Mouse (Mus musculus): ENCODE results near the gene Gabrd. TPM values are rescaled to one million over a fixed set of nuclear protein-coding genes. Genes with fewer than 3 reads are reported as not detected.
A peak's percentile ranks its signal among the peaks of the same experiment; 100 is the strongest.

The Gabrd gene
- polyA plus RNA-seq (2014; fragmentation: Nextera tagmentation; extraction: Ambion mirVana): not detected in 2 replicates

- H3K9ac ChIP-seq (ENCODE audit: low read length): no peak within 1 kb of the TSS
- H3K36me3 ChIP-seq (ENCODE audit: control insufficient read depth, insufficient read depth, low read length): no peaks in the 10 kb centered on the region
- peak; percentile 61 for DNase-seq (ENCODE audit: low spot score)
- H3K27me3 ChIP-seq (ENCODE audit: control insufficient read depth, insufficient read depth, low read length): peaks cover 36% of the 10 kb centered on the region
- H3K4me2 ChIP-seq (ENCODE audit: low read depth): peak within 1 kb of the TSS; percentile 54
- 1% methylated on average over 55 of the region's 57 CpGs for WGBS
- H3K4me1 ChIP-seq (ENCODE audit: control insufficient read depth, insufficient read depth, low read length): no peaks in the 10 kb centered on the region
- H3K4me3 ChIP-seq (ENCODE audit: low read depth, low read length): peak within 1 kb of the TSS; percentile 24
- H3K27ac ChIP-seq (ENCODE audit: low read depth, low read length): no peak within 1 kb of the TSS
- H3K9me3 ChIP-seq (ENCODE audit: control insufficient read depth, low read length): no peaks in the 10 kb centered on the region
- no peak for ATAC-seq (ENCODE audit: insufficient read depth, low FRiP score, low TSS enrichment)
These were observed at the start of gene Gabrd for GRCm38 (mm10) chr4:155397511-155398221. Gene Gabrd (minus strand): TSS chr4:155398112.

GRCm38 (mm10) chr4:155442808-155443207 lies 44.9 kb upstream of the Gabrd start:
- no peak for ATAC-seq (ENCODE audit: insufficient read depth, low FRiP score, low TSS enrichment)
- Histone ChIP-seq H3K4me3 (ENCODE audit: low read depth, low read length) (no peak overlapping the region), H3K27ac (ENCODE audit: low read depth, low read length) (no peak overlapping the region), H3K36me3 (ENCODE audit: control insufficient read depth, insufficient read depth, low read length) (no peaks in the 10 kb centered on the region), H3K4me1 (ENCODE audit: control insufficient read depth, insufficient read depth, low read length) (no peaks in the 10 kb centered on the region), H3K27me3 (ENCODE audit: control insufficient read depth, insufficient read depth, low read length) (no peaks in the 10 kb centered on the region), H3K9me3 (ENCODE audit: control insufficient read depth, low read length) (no peaks in the 10 kb centered on the region), H3K4me2 (ENCODE audit: low read depth) (no peak overlapping the region), H3K9ac (ENCODE audit: low read length) (no peak overlapping the region)
- no peak for DNase-seq (ENCODE audit: low spot score)
- WGBS: 73% methylated on average over 3 of the region's 3 CpGs

- Histone ChIP-seq H3K9ac (ENCODE audit: low read length) (no peak overlapping the region), H3K36me3 (ENCODE audit: control insufficient read depth, insufficient read depth, low read length) (no peaks in the 10 kb centered on the region), H3K27me3 (ENCODE audit: control insufficient read depth, insufficient read depth, low read length) (no peaks in the 10 kb centered on the region), H3K9me3 (ENCODE audit: control insufficient read depth, low read length) (no peaks in the 10 kb centered on the region), H3K27ac (ENCODE audit: low read depth, low read length) (no peak overlapping the region), H3K4me1 (ENCODE audit: control insufficient read depth, insufficient read depth, low read length) (no peaks in the 10 kb centered on the region), H3K4me3 (ENCODE audit: low read depth, low read length) (no peak overlapping the region), H3K4me2 (ENCODE audit: low read depth) (no peak overlapping the region)
- 86% methylated on average over 5 of the region's 5 CpGs for WGBS
- ATAC-seq (ENCODE audit: insufficient read depth, low FRiP score, low TSS enrichment): no peak
- DNase-seq (ENCODE audit: low spot score): no peak
These were observed 36.1 kb upstream of the Gabrd start for GRCm38 (mm10) chr4:155433993-155434392.

GRCm38 (mm10) chr4:155432358-155432757 lies 34.4 kb upstream of the Gabrd start:
- H3K4me3 ChIP-seq (ENCODE audit: low read depth, low read length): no peak overlapping the region
- no peak overlapping the region for H3K27ac ChIP-seq (ENCODE audit: low read depth, low read length)
- ATAC-seq (ENCODE audit: insufficient read depth, low FRiP score, low TSS enrichment) (no peak), DNase-seq (ENCODE audit: low spot score) (no peak)
- H3K27me3 ChIP-seq (ENCODE audit: control insufficient read depth, insufficient read depth, low read length): no peaks in the 10 kb centered on the region
- no peak overlapping the region for H3K9ac ChIP-seq (ENCODE audit: low read length)
- 86% methylated on average over 6 of the region's 6 CpGs for WGBS
- no peaks in the 10 kb centered on the region for H3K9me3 ChIP-seq (ENCODE audit: control insufficient read depth, low read length)
- no peaks in the 10 kb centered on the region for H3K4me1 ChIP-seq (ENCODE audit: control insufficient read depth, insufficient read depth, low read length)
- H3K36me3 ChIP-seq (ENCODE audit: control insufficient read depth, insufficient read depth, low read length): no peaks in the 10 kb centered on the region
- no peak overlapping the region for H3K4me2 ChIP-seq (ENCODE audit: low read depth)

GRCm38 (mm10) chr4:155429202-155429601 lies 31.3 kb upstream of the Gabrd start:
- Histone ChIP-seq H3K9me3 (ENCODE audit: control insufficient read depth, low read length) (no peaks in the 10 kb centered on the region), H3K36me3 (ENCODE audit: control insufficient read depth, insufficient read depth, low read length) (no peaks in the 10 kb centered on the region), H3K4me3 (ENCODE audit: low read depth, low read length) (no peak overlapping the region), H3K27ac (ENCODE audit: low read depth, low read length) (no peak overlapping the region), H3K4me1 (ENCODE audit: control insufficient read depth, insufficient read depth, low read length) (no peaks in the 10 kb centered on the region), H3K9ac (ENCODE audit: low read length) (no peak overlapping the region), H3K27me3 (ENCODE audit: control insufficient read depth, insufficient read depth, low read length) (no peaks in the 10 kb centered on the region), H3K4me2 (ENCODE audit: low read depth) (no peak overlapping the region)
- 84% methylated on average over 3 of the region's 3 CpGs for WGBS
- DNase-seq (ENCODE audit: low spot score) (no peak), ATAC-seq (ENCODE audit: insufficient read depth, low FRiP score, low TSS enrichment) (no peak)

GRCm38 (mm10) chr4:155428442-155428841 lies 30.5 kb upstream of the Gabrd start:
- H3K36me3 ChIP-seq (ENCODE audit: control insufficient read depth, insufficient read depth, low read length): no peaks in the 10 kb centered on the region
- H3K9ac ChIP-seq (ENCODE audit: low read length): no peak overlapping the region
- no peaks in the 10 kb centered on the region for H3K4me1 ChIP-seq (ENCODE audit: control insufficient read depth, insufficient read depth, low read length)
- no peaks in the 10 kb centered on the region for H3K9me3 ChIP-seq (ENCODE audit: control insufficient read depth, low read length)
- no peaks in the 10 kb centered on the region for H3K27me3 ChIP-seq (ENCODE audit: control insufficient read depth, insufficient read depth, low read length)
- H3K4me3 ChIP-seq (ENCODE audit: low read depth, low read length): no peak overlapping the region
- ATAC-seq (ENCODE audit: insufficient read depth, low FRiP score, low TSS enrichment) (no peak), DNase-seq (ENCODE audit: low spot score) (no peak)
- no peak overlapping the region for H3K4me2 ChIP-seq (ENCODE audit: low read depth)
- H3K27ac ChIP-seq (ENCODE audit: low read depth, low read length): no peak overlapping the region

GRCm38 (mm10) chr4:155426272-155426671 lies 28.4 kb upstream of the Gabrd start:
- ATAC-seq (ENCODE audit: insufficient read depth, low FRiP score, low TSS enrichment): no peak
- Histone ChIP-seq H3K27ac (ENCODE audit: low read depth, low read length) (no peak overlapping the region), H3K36me3 (ENCODE audit: control insufficient read depth, insufficient read depth, low read length) (no peaks in the 10 kb centered on the region), H3K27me3 (ENCODE audit: control insufficient read depth, insufficient read depth, low read length) (no peaks in the 10 kb centered on the region), H3K4me3 (ENCODE audit: low read depth, low read length) (no peak overlapping the region), H3K9me3 (ENCODE audit: control insufficient read depth, low read length) (no peaks in the 10 kb centered on the region), H3K4me2 (ENCODE audit: low read depth) (no peak overlapping the region), H3K9ac (ENCODE audit: low read length) (no peak overlapping the region), H3K4me1 (ENCODE audit: control insufficient read depth, insufficient read depth, low read length) (no peaks in the 10 kb centered on the region)
- 76% methylated on average over 6 of the region's 6 CpGs for WGBS
- no peak for DNase-seq (ENCODE audit: low spot score)

GRCm38 (mm10) chr4:155423988-155424387 lies 26.1 kb upstream of the Gabrd start:
- ATAC-seq (ENCODE audit: insufficient read depth, low FRiP score, low TSS enrichment) (no peak), DNase-seq (ENCODE audit: low spot score) (no peak)
- 87% methylated on average over 5 of the region's 5 CpGs for WGBS
- H3K36me3 ChIP-seq (ENCODE audit: control insufficient read depth, insufficient read depth, low read length): no peaks in the 10 kb centered on the region
- no peaks in the 10 kb centered on the region for H3K27me3 ChIP-seq (ENCODE audit: control insufficient read depth, insufficient read depth, low read length)
- no peak overlapping the region for H3K4me3 ChIP-seq (ENCODE audit: low read depth, low read length)
- no peak overlapping the region for H3K4me2 ChIP-seq (ENCODE audit: low read depth)
- H3K4me1 ChIP-seq (ENCODE audit: control insufficient read depth, insufficient read depth, low read length): no peaks in the 10 kb centered on the region
- no peaks in the 10 kb centered on the region for H3K9me3 ChIP-seq (ENCODE audit: control insufficient read depth, low read length)
- H3K9ac ChIP-seq (ENCODE audit: low read length): no peak overlapping the region
- no peak overlapping the region for H3K27ac ChIP-seq (ENCODE audit: low read depth, low read length)
